Comparison of ENCODE assay signal across 7 mouse cellular contexts in genomic region chr3:95161041-95161551, GRCm38 (mm10). TPM values are rescaled to one million over a fixed set of nuclear protein-coding genes. Genes with fewer than 3 reads are reported as not detected.
DNase-seq lines count a peak whose midpoint lies in the region; ATAC-seq and TF ChIP-seq lines count a peak whose summit lies in the region.

No protein-coding gene starts in this region.

- peak overlapping the region; percentile 60 for H3K9ac ChIP-seq in liver, embryonic 15.5 days
- peak overlapping the region; percentile 71 for H3K9ac ChIP-seq in stomach, postnatal 0 days (ENCODE audit: low read length)

- TF ChIP-seq CTCF in testis, adult 2 months (IDR thresholded peaks at IDR 0.05; ENCODE audit: control insufficient read depth, insufficient read depth, insufficient replicate concordance, low read depth, low read length), result no peak
- no peak for TF ChIP-seq CTCF in cortical plate, adult 2 months (IDR thresholded peaks at IDR 0.05; ENCODE audit: extremely low read depth, insufficient read depth, low read length)
- TF ChIP-seq CTCF in stomach, postnatal 0 days (IDR thresholded peaks at IDR 0.05; ENCODE audit: low read depth), result no peak

- no peaks in the 10 kb centered on the region for H3K9me3 ChIP-seq in liver, embryonic 15.5 days (replicated peaks)
- no peaks in the 10 kb centered on the region for H3K9me3 ChIP-seq in stomach, postnatal 0 days (ENCODE audit: control insufficient read depth, low read length)

- WGBS in liver, embryonic 15.5 days (ENCODE audit: insufficient replicate concordance), result 3% methylated on average over 30 of the region's 30 CpGs
- 4% methylated on average over 27 of the region's 30 CpGs for WGBS in stomach, postnatal 0 days

- no peak for TF ChIP-seq POLR2A in testis, adult 2 months (IDR thresholded peaks at IDR 0.05; ENCODE audit: control insufficient read depth, low read depth, low read length)
- no peak for TF ChIP-seq POLR2A in cortical plate, adult 2 months (IDR thresholded peaks at IDR 0.05; ENCODE audit: extremely low read depth, insufficient read depth, low read length)

- H3K4me3 ChIP-seq in testis, adult 2 months (ENCODE audit: control insufficient read depth, low read depth, low read length), result peak overlapping the region; percentile 86
- H3K4me3 ChIP-seq in cortical plate, adult 2 months (ENCODE audit: insufficient read depth, low read length), result peak overlapping the region; percentile 99
- peak overlapping the region; percentile 61 for H3K4me3 ChIP-seq in liver, embryonic 15.5 days (replicated peaks)
- H3K4me3 ChIP-seq in stomach, postnatal 0 days (ENCODE audit: low read depth, low read length), result peak overlapping the region; percentile 76

- TF ChIP-seq EP300 in stomach, postnatal 0 days (optimal IDR thresholded peaks at IDR 0.05), result no peak

- no peaks in the 10 kb centered on the region for H3K36me3 ChIP-seq in testis, adult 2 months (ENCODE audit: control insufficient read depth, insufficient read depth, low read length)
- no peaks in the 10 kb centered on the region for H3K36me3 ChIP-seq in liver, embryonic 15.5 days (replicated peaks)
- no peaks in the 10 kb centered on the region for H3K36me3 ChIP-seq in stomach, postnatal 0 days (ENCODE audit: control insufficient read depth, insufficient read depth, low read length)

- peak overlapping the region; percentile 90 for H3K4me2 ChIP-seq in liver, embryonic 15.5 days
- H3K4me2 ChIP-seq in stomach, postnatal 0 days (replicated peaks; ENCODE audit: low read depth), result peak overlapping the region; percentile 92

- H3K27ac ChIP-seq in testis, adult 2 months (ENCODE audit: control insufficient read depth, insufficient read depth, low read depth, low read length), result peak overlapping the region; percentile 47
- H3K27ac ChIP-seq in cortical plate, adult 2 months (ENCODE audit: insufficient read depth, low read length), result no peak overlapping the region
- no peak overlapping the region for H3K27ac ChIP-seq in liver, embryonic 15.5 days (replicated peaks)
- H3K27ac ChIP-seq in stomach, postnatal 0 days (replicated peaks), result no peak overlapping the region

- no peak for DNase-seq in testis, postnatal 14 days (ENCODE audit: low spot score)
- peak; percentile 31 for DNase-seq in heart, postnatal 4 days
- no peak for DNase-seq in stomach, postnatal 0 days (ENCODE audit: low spot score)
- no peak for DNase-seq in frontal cortex, postnatal 14 days (ENCODE audit: low spot score in 2 of 2)

- peaks cover 15% of the 10 kb centered on the region for H3K4me1 ChIP-seq in testis, adult 2 months (ENCODE audit: control insufficient read depth, insufficient read depth, low read length)
- H3K4me1 ChIP-seq in cortical plate, adult 2 months (ENCODE audit: control insufficient read depth, insufficient read depth, low read length), result peaks cover 3% of the 10 kb centered on the region; the same call in 1 of the 2 replicates
- peaks cover 26% of the 10 kb centered on the region for H3K4me1 ChIP-seq in liver, embryonic 15.5 days (replicated peaks)
- peaks cover 9% of the 10 kb centered on the region for H3K4me1 ChIP-seq in stomach, postnatal 0 days (replicated peaks; ENCODE audit: control insufficient read depth, insufficient read depth)

- H3K27me3 ChIP-seq in testis, adult 2 months (ENCODE audit: control insufficient read depth, insufficient read depth, low read length), result no peaks in the 10 kb centered on the region; the same call in 1 of the 2 replicates
- peaks cover 61% of the 10 kb centered on the region for H3K27me3 ChIP-seq in liver, embryonic 15.5 days
- no peaks in the 10 kb centered on the region for H3K27me3 ChIP-seq in stomach, postnatal 0 days (ENCODE audit: control insufficient read depth, insufficient read depth, low read length)

- no peak for ATAC-seq in liver, embryonic 15.5 days (ENCODE audit: insufficient read depth)
- peak; percentile 13; the same call in 1 of the 2 replicates for ATAC-seq in stomach, postnatal 0 days (ENCODE audit: low FRiP score, low TSS enrichment)

RNA-seq across cellular contexts. Expression of gene Sema6c, which starts 0.8 kb away (rescaled TPM):
- 31.3 and 38.5 TPM in 2 replicates for polyA plus RNA-seq in testis, adult 2 months (2012; rRNA removed)
- 26.1 and 29.0 TPM in 2 replicates for polyA plus RNA-seq in cortical plate, adult 2 months (2012; rRNA removed)
- total RNA-seq in heart, postnatal 4 days (2021), result 1 to 10 TPM; 7.5 to 8.1 TPM
- 0.37 and 0.68 TPM in 2 replicates for polyA plus RNA-seq in liver, embryonic 15.5 days (2015; fragmentation: Nextera tagmentation; extraction: Ambion mirVana)
- polyA plus RNA-seq in stomach, postnatal 0 days (2015; fragmentation: Nextera tagmentation; extraction: Ambion mirVana), result 1.7 and 2.2 TPM in 2 replicates

RNA-seq across cellular contexts. Expression of gene Tnfaip8l2, which starts 18.9 kb away (rescaled TPM):
- 0.81 and 0.82 TPM in 2 replicates for polyA plus RNA-seq in testis, adult 2 months (2012; rRNA removed)
- polyA plus RNA-seq in cortical plate, adult 2 months (2012; rRNA removed), result 5.1 and 5.2 TPM in 2 replicates
- total RNA-seq in heart, postnatal 4 days (2021), result 1 to 10 TPM in 1 of 2 experiments, under 1 TPM in 1; 0.54 to 1.2 TPM
- 9.3 and 9.8 TPM in 2 replicates for polyA plus RNA-seq in liver, embryonic 15.5 days (2015; fragmentation: Nextera tagmentation; extraction: Ambion mirVana)
- 5.0 and 5.3 TPM in 2 replicates for polyA plus RNA-seq in stomach, postnatal 0 days (2015; fragmentation: Nextera tagmentation; extraction: Ambion mirVana)

RNA-seq across cellular contexts. Expression of gene Lysmd1, which starts 27.2 kb away (rescaled TPM):
- 7.5 and 7.9 TPM in 2 replicates for polyA plus RNA-seq in testis, adult 2 months (2012; rRNA removed)
- 21.4 and 21.6 TPM in 2 replicates for polyA plus RNA-seq in cortical plate, adult 2 months (2012; rRNA removed)
- total RNA-seq in heart, postnatal 4 days (2021), result 1 to 10 TPM; 5.3 to 6.0 TPM
- polyA plus RNA-seq in liver, embryonic 15.5 days (2015; fragmentation: Nextera tagmentation; extraction: Ambion mirVana), result 7.1 and 8.3 TPM in 2 replicates
- polyA plus RNA-seq in stomach, postnatal 0 days (2015; fragmentation: Nextera tagmentation; extraction: Ambion mirVana), result 9.6 and 10.1 TPM in 2 replicates

RNA-seq across cellular contexts. Expression of gene Scnm1, which starts 27.3 kb away (rescaled TPM):
- 41.4 and 43.3 TPM in 2 replicates for polyA plus RNA-seq in testis, adult 2 months (2012; rRNA removed)
- 114 and 124 TPM in 2 replicates for polyA plus RNA-seq in cortical plate, adult 2 months (2012; rRNA removed)
- 10 to 100 TPM; 33.9 to 34.2 TPM for total RNA-seq in heart, postnatal 4 days (2021)
- 25.6 and 26.1 TPM in 2 replicates for polyA plus RNA-seq in liver, embryonic 15.5 days (2015; fragmentation: Nextera tagmentation; extraction: Ambion mirVana)
- polyA plus RNA-seq in stomach, postnatal 0 days (2015; fragmentation: Nextera tagmentation; extraction: Ambion mirVana), result 39.5 and 42.9 TPM in 2 replicates

RNA-seq across cellular contexts. Expression of gene Tmod4, which starts 36.8 kb away (rescaled TPM):
- 8.6 and 10.4 TPM in 2 replicates for polyA plus RNA-seq in testis, adult 2 months (2012; rRNA removed)
- 0.72 and 0.77 TPM in 2 replicates for polyA plus RNA-seq in cortical plate, adult 2 months (2012; rRNA removed)
- total RNA-seq in heart, postnatal 4 days (2021), result 1 to 10 TPM; 3.2 to 3.4 TPM
- polyA plus RNA-seq in liver, embryonic 15.5 days (2015; fragmentation: Nextera tagmentation; extraction: Ambion mirVana), result 0.53 and 0.88 TPM in 2 replicates
- polyA plus RNA-seq in stomach, postnatal 0 days (2015; fragmentation: Nextera tagmentation; extraction: Ambion mirVana), result 0.70 and 1.0 TPM in 2 replicates
